Mouse (Mus musculus): ENCODE data around the gene Ttc25.
"Not testable (repeated sequence)": the region's sequence is repeated elsewhere in the genome, so short reads cannot be mapped to it uniquely, and the experiment has no call there.

Ttc25 gene

GRCm38 (mm10) chr11:100528375-100529165, 16.8 kb upstream of the Ttc25 start:
- no peak for DNase-seq (ENCODE audit: low read depth, low spot score)

DNA sequence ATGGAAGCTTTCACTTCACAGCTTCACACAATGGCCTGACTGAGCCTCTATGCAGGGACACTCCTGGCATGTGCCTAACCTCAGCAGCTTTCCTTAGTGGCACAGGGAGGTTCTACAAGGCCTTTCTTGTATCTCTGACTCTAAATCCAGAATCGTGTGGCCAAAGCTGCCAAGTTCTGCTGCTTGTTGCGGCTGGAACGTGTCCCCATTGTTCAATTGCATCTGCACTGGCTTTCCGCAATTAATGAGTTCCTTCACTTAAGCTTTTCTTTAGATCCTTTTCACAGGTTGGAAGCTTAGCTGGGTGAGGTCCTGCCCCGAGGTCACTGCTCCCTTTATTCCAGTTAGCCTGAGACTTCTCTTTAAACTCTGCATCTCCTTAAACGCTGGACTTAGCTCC, 11.5 kb upstream of the Ttc25 start:
- DNase-seq (ENCODE audit: low read depth, low spot score), result no peak

DNA sequence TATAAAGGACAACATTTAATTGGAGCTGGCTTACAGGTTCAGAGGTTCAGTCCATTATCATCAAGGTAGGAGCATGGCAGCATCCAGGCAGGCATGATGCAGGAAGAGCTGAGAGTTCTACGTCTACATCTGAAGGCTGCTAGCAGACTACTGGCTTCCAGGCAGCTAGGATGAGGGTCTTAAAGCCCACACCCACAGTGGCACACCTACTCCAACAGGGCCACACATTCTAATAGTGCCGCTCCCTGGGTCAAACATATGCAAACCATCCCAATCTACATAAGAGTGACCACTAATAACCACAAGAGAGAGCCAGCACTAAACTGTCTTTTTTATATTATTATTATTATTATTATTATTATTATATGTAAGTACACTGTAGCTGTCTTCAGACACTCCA, 11.0 kb upstream of the Ttc25 start:
- DNase-seq (ENCODE audit: low read depth, low spot score), result not testable (repeated sequence)

- not testable (repeated sequence) for DNase-seq (ENCODE audit: low read depth, low spot score)
Observed at GRCm38 (mm10) chr11:100534821-100535220, 10.6 kb upstream of the Ttc25 start.

- DNase-seq (ENCODE audit: low read depth, low spot score), result no peak
Observed at GRCm38 (mm10) chr11:100535996-100536395, 9.4 kb upstream of the Ttc25 start.

DNA sequence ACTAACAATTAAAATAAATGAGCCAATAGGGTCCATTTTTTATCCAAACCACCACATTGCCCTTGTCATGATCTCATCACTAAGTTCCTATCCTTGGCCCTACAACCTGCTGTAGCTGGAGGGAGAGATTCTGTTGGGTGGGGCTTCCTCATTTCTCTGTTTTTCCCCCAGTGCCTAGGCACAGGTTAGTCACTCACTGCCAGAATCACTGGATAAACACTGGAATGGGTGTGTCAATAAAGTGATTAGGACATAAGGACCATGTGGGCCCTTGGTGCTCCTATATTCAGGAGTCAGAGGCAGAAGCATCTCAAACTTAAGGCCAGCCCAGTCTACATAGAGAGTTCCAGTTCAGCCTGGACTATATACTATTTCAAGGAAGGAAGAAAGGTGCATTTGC, 8.9 kb upstream of the Ttc25 start:
- DNase-seq (ENCODE audit: low read depth, low spot score), result no peak

- DNase-seq (ENCODE audit: low read depth, low spot score), result no peak
Observed at GRCm38 (mm10) chr11:100540966-100541365, 4.4 kb upstream of the Ttc25 start.

- no peak for DNase-seq (ENCODE audit: low read depth, low spot score)
Observed at GRCm38 (mm10) chr11:100541577-100541976, 3.8 kb upstream of the Ttc25 start.

DNA sequence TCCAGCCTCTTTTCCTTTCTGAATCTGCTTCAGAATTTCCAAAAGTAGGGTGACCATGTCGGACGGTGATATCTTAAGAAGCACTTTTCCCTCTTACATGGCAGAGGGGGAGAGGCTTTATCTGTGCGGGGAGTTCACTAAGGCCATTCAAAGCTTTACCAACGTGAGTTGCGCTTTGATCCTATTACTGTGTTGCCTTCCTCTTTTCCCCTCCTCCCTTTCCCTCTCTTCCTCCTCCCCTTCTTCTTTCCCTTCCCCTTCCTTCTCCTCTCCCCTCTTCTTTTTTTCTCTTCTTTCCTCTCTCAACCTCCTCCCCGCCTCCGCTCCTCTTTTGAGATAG, 309 bp downstream of the Ttc25 start:
- DNase-seq (ENCODE audit: low read depth, low spot score), result no peak

DNA sequence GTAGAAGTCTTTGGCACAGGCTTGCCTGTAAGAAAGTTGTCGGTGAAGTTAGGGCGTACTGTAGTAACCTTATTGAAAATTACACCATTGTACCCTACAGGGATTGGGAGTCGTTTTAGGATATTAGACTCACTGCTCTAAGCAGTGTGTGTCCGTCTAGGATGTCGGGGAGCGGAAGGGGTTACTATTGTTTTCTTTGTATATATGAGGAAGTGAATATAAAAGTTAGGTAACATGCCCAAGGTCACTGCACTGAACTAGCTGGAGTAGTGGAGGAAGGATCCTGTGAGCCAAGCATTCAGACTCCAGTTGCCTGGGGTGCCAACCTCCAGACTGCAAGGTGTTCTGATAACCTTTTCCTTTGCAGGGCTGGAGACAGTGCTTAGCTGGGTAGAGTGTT, 1.5 kb downstream of the Ttc25 start:
- no peak for DNase-seq (ENCODE audit: low read depth, low spot score)

DNA sequence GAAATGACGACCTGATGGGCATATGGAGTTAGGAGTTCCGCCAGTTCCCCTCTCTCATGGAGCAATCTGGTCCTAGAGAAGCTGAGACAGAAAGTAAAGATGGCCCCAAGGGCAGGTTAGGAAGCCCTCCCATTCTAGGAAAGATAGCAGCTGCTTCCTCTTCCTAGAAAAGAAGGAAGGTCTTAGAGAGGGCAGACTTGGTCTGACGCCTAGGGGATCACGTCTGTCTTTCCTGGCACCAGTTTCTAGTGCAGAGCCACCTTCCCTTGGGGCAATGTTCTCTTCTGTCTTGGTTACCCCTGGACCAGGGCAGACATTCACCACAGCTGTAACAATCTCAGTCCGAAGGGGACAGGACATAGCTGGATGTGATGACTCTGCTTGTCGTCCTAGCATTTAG, 2.7 kb downstream of the Ttc25 start:
- no peak for DNase-seq (ENCODE audit: low read depth, low spot score)

DNA sequence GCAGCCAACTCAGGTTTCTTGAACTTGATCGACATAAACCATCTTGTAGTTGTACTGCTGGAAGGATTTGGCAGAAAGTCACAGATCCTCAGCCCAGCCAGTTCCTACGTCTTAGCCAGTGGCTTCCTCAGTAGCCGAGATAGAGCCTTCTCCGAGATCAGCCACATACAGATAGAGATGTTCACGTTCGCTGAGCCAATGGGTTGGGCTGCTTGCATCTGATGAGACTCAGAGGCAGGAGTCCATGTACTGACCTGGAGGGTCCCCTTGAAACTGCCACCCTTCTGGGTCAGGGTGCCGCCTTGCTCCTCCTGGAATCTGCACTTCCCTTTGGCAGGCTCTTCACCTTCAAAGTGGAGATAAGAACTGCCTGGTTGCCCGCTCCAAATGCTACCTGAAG, 4.1 kb downstream of the Ttc25 start:
- no peak for DNase-seq (ENCODE audit: low read depth, low spot score)

GRCm38 (mm10) chr11:100550101-100550500, 4.7 kb downstream of the Ttc25 start:
- no peak for DNase-seq (ENCODE audit: low read depth, low spot score)

DNA sequence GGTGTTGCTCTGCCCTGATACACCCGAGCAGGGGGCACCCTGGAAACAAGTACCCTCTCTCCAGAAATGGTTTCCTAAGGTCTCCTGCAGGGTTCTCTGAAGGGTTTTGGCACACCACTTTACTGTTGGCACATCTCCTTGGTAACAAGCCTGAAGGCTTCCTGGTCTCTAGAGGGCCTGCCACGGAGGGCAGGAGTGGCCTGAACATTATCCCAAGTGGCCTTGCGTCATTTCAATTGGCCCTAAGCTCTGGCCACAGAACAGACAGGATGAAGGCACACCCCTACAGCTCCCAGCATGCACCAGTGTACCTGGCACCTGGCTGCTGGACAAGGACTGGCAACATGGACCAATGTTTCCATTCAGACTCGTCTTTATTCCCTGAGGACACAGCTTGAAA, 7.4 kb downstream of the Ttc25 start:
- no peak for DNase-seq (ENCODE audit: low read depth, low spot score)

DNA sequence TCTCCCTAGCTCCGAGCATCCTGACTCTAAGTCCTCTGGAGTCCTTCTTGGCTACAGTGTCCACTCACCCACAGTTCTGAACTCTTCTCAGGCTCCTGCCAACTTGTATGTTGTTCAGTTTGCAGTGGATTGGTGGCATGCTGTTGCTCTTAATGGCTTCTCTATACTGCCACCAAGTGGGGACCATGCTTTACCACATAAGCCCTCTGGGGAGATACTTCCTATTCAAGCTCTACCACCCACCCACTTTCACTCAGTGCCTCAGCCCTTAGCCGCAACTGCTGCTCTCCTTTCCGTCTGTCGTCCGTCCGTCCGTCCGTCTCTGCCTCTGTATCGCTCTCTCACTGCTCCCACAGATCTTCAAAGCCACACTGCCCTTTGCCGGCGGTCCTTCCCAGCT, 10.2 kb downstream of the Ttc25 start:
- no peak for DNase-seq (ENCODE audit: low read depth, low spot score)

DNA sequence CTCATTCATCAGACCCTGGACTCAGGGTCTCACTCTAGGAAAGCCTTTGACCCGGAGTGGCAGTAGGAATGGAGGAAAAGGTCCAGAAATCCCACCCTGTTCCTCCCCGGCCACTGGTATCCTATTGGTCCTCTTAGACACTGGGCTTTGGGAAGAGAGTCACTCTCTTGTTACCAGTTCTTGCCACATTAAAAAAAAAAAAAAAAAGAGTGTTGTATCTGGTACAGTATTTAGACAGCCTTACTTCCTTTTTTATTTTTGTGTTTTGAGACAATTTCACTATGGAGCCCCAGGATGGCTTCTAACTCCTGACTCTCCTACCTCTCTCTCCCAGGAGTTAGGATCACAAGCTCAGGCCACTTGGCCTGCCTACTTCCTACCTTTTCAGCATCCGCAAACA, 12.2 kb downstream of the Ttc25 start:
- DNase-seq (ENCODE audit: low read depth, low spot score), result no peak

DNA sequence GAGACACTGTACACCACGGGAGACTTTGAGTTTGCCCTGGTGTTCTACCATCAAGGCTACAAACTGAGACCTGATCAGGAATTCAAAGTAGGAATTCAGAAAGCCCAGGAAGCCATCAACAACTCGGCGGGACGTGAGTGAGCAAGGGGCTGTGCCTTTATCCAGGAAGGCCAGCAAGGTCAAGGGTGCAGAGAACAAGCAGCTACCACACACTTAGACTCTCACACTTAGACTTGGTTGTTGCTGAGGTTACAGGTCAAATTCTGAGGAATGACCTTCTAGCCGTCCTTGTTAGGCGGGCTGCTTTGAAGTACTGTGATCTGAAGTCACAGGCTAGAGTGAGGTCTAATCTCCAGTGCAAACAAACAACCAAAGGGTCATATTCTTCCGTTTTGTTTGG, 14.1 kb downstream of the Ttc25 start:
- no peak for DNase-seq (ENCODE audit: low read depth, low spot score)

GRCm38 (mm10) chr11:100561748-100562147, 16.3 kb downstream of the Ttc25 start:
- DNase-seq (ENCODE audit: low read depth, low spot score), result no peak

GRCm38 (mm10) chr11:100564297-100564696, 18.9 kb downstream of the Ttc25 start:
- no peak for DNase-seq (ENCODE audit: low read depth, low spot score)

GRCm38 (mm10) chr11:100564703-100565102, 19.3 kb downstream of the Ttc25 start:
- no peak for DNase-seq (ENCODE audit: low read depth, low spot score)

GRCm38 (mm10) chr11:100567229-100567628, 21.8 kb downstream of the Ttc25 start:
- DNase-seq (ENCODE audit: low read depth, low spot score), result no peak

- no peak for DNase-seq (ENCODE audit: low read depth, low spot score)
Observed at GRCm38 (mm10) chr11:100567815-100568245, 22.4 kb downstream of the Ttc25 start.

DNA sequence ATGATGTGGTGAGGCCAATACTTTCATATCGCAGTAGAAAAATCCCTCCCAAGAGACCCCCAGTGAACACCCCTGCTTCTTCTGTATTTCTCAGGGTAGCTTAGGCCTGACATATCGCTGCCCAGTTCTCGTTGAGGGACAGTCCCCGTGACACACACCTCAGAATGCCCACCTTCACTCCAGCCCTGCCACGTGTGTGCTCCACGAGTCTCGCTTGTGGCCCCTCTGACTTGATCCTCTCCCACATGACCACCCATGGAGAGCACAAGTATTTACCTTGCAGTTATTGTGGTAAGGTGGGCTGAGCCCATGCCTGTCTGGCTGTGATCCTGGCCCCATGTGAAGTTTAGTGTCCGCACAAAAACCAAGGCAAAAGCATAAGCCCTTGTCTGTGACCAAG, 23.3 kb downstream of the Ttc25 start:
- DNase-seq (ENCODE audit: low read depth, low spot score), result no peak

GRCm38 (mm10) chr11:100569789-100570188, 24.4 kb downstream of the Ttc25 start:
- no peak for DNase-seq (ENCODE audit: low read depth, low spot score)
